Mouse (Mus musculus) CH12.LX (cell line): Measurements from ENCODE around the gene Rbfox1. TPM values are rescaled to one million over a fixed set of nuclear protein-coding genes. Genes with fewer than 3 reads are reported as not detected.

Experiments
- DNase-seq: peaks from one replicate; pipeline ENCODE4 v3.0.0-alpha.2; 2013; ENCODE audit errors: extremely low read depth
- H3K27ac ChIP-seq: 2 replicates; pipeline ENCODE4 v1.5.1; 2012; ENCODE audit warnings: low read depth, mild to moderate bottlenecking, control low read depth, moderate library complexity; ENCODE audit not compliant: insufficient read depth
- H3K27me3 ChIP-seq: replicated peaks from 2 replicates; pipeline ENCODE3; 2012; ENCODE audit warnings: inconsistent platforms
- H3K36me3 ChIP-seq, 2 experiments: replicated peaks in 1 of 2; 2 replicates each; pipeline versions ENCODE3 to v1.6.1; 2012; ENCODE audit warnings: inconsistent platforms in 1 of 2, low read length in 1 of 2, mild to moderate bottlenecking in 1 of 2, mixed read lengths in 1 of 2, moderate library complexity in 1 of 2; ENCODE audit not compliant: control insufficient read depth in 1 of 2, insufficient read depth in 1 of 2
- H3K4me1 ChIP-seq, 2 experiments: 2 replicates each; pipeline ENCODE4 v1.6.1; 2012; ENCODE audit warnings: inconsistent platforms in 1 of 2, moderate library complexity in 1 of 2; ENCODE audit not compliant: insufficient read depth in 2 of 2, control insufficient read depth in 1 of 2
- H3K4me2 ChIP-seq: 2 replicates; pipeline ENCODE4 v1.6.1; 2012; ENCODE audit warnings: low read depth, mild to moderate bottlenecking, control low read depth; ENCODE audit not compliant: poor library complexity, insufficient read depth, severe bottlenecking
- H3K4me3 ChIP-seq, 3 experiments: fragments of 150-350 bp in 1 of 3; sonication (generic) in 1 of 3; replicated peaks in 1 of 3; 2 replicates each; pipeline versions ENCODE3 to v1.5.1; 2011 to 2012; ENCODE audit warnings: low read depth in 2 of 3, low read length in 2 of 3, mild to moderate bottlenecking in 2 of 3, moderate library complexity in 2 of 3, control low read depth in 1 of 3, improper control_type of control experiment in 1 of 3, inconsistent platforms in 1 of 3, mixed read lengths in 1 of 3; ENCODE audit not compliant: poor library complexity in 1 of 3
- H3K79me2 ChIP-seq: replicated peaks from 2 replicates; pipeline ENCODE4 v1.6.1; 2012; ENCODE audit warnings: mild to moderate bottlenecking, moderate library complexity; ENCODE audit not compliant: control insufficient read depth, poor library complexity, insufficient read depth, severe bottlenecking; ENCODE audit errors: extremely low read depth
- H3K9ac ChIP-seq: 2 replicates; pipeline ENCODE4 v1.6.1; 2012; ENCODE audit warnings: low read depth, mild to moderate bottlenecking, control low read depth, moderate library complexity; ENCODE audit not compliant: insufficient read depth
- H3K9me3 ChIP-seq: replicated peaks from 2 replicates; pipeline ENCODE3; 2012; ENCODE audit warnings: low read length, inconsistent platforms, mixed read lengths
- BHLHE40 ChIP-seq: IDR thresholded peaks from 2 replicates; pipeline ENCODE4 v1.6.1; 2011; ENCODE audit warnings: mild to moderate bottlenecking, low read depth, low read length, improper control_type of control experiment
- CHD2 ChIP-seq: IDR thresholded peaks from 2 replicates; pipeline ENCODE4 v1.6.1; 2011; ENCODE audit warnings: low read length, improper control_type of control experiment
- E2F4 ChIP-seq: IDR thresholded peaks from 2 replicates; pipeline ENCODE4 v1.6.1; 2011; ENCODE audit warnings: low read depth, low read length, improper control_type of control experiment; ENCODE audit not compliant: insufficient replicate concordance
- GABPA ChIP-seq: IDR thresholded peaks from 2 replicates; pipeline ENCODE4 v1.6.1; 2012; ENCODE audit warnings: low read depth, low read length, improper control_type of control experiment, inconsistent platforms; ENCODE audit not compliant: insufficient replicate concordance
- HCFC1 ChIP-seq: IDR thresholded peaks from 2 replicates; pipeline ENCODE4 v1.6.1; 2012; ENCODE audit warnings: low read depth, mild to moderate bottlenecking, inconsistent platforms, low read length, improper control_type of control experiment
- IRF4 ChIP-seq: IDR thresholded peaks from 2 replicates; pipeline ENCODE4 v1.6.1; 2014; ENCODE audit warnings: low read depth, mild to moderate bottlenecking, inconsistent platforms, low read length, improper control_type of control experiment
- KAT2A ChIP-seq: IDR thresholded peaks from 2 replicates; pipeline ENCODE4 v1.6.1; 2012; ENCODE audit warnings: low read length, improper control_type of control experiment, inconsistent platforms; ENCODE audit not compliant: insufficient replicate concordance
- MAFK ChIP-seq: IDR thresholded peaks from 2 replicates; pipeline ENCODE4 v1.6.1; 2011; ENCODE audit warnings: low read length, improper control_type of control experiment; ENCODE audit not compliant: insufficient replicate concordance
- MAX ChIP-seq: IDR thresholded peaks from 2 replicates; pipeline ENCODE4 v1.6.1; 2011; ENCODE audit warnings: low read length, improper control_type of control experiment
- MAZ ChIP-seq: IDR thresholded peaks from 2 replicates; pipeline ENCODE4 v1.6.1; 2012; ENCODE audit warnings: low read depth, mild to moderate bottlenecking, inconsistent platforms, low read length, improper control_type of control experiment, moderate library complexity
- MXI1 ChIP-seq: IDR thresholded peaks from 2 replicates; pipeline ENCODE4 v1.6.1; 2011; ENCODE audit warnings: mild to moderate bottlenecking, low read depth, low read length, improper control_type of control experiment
- MYC ChIP-seq: IDR thresholded peaks from 2 replicates; pipeline ENCODE4 v1.6.1; 2011; ENCODE audit warnings: low read depth, mild to moderate bottlenecking, improper control_type of control experiment, low read length
- NELFE ChIP-seq: IDR thresholded peaks from 2 replicates; pipeline ENCODE4 v1.6.1; 2011; ENCODE audit warnings: low read depth, low read length, improper control_type of control experiment
- NRF1 ChIP-seq: IDR thresholded peaks from 2 replicates; pipeline ENCODE4 v1.6.1; 2014; ENCODE audit warnings: low read depth, mild to moderate bottlenecking, inconsistent platforms, low read length, improper control_type of control experiment, moderate library complexity
- POLR2A ChIP-seq: IDR thresholded peaks from 2 replicates; pipeline ENCODE4 v1.6.1; 2011; ENCODE audit warnings: low read depth, mild to moderate bottlenecking, improper control_type of control experiment, low read length
- RAD21 ChIP-seq: IDR thresholded peaks from 2 replicates; pipeline ENCODE4 v1.6.1; 2011; ENCODE audit warnings: low read depth, mild to moderate bottlenecking, low read length, improper control_type of control experiment, moderate library complexity
- RCOR1 ChIP-seq: conservative IDR thresholded peaks from 2 replicates; pipeline ENCODE4 v1.6.1; 2012; ENCODE audit warnings: low read depth, mild to moderate bottlenecking, inconsistent platforms, low read length, improper control_type of control experiment
- TBP ChIP-seq: conservative IDR thresholded peaks from 2 replicates; pipeline ENCODE4 v1.6.1; 2011; ENCODE audit warnings: low read depth, low read length, improper control_type of control experiment
- TCF12 ChIP-seq: IDR thresholded peaks from 2 replicates; pipeline ENCODE4 v1.6.1; 2014; ENCODE audit warnings: low read depth, mild to moderate bottlenecking, inconsistent platforms, low read length, improper control_type of control experiment
- USF1 ChIP-seq: IDR thresholded peaks from 2 replicates; pipeline ENCODE4 v1.6.1; 2014; ENCODE audit warnings: low read depth, mild to moderate bottlenecking, inconsistent platforms, low read length, improper control_type of control experiment
- ZC3H11A ChIP-seq: IDR thresholded peaks from 2 replicates; pipeline ENCODE4 v1.6.1; 2012; ENCODE audit warnings: low read depth, mild to moderate bottlenecking, inconsistent platforms, low read length, improper control_type of control experiment
- ZKSCAN1 ChIP-seq: IDR thresholded peaks from 2 replicates; pipeline ENCODE4 v1.6.1; 2012; ENCODE audit warnings: low read depth, inconsistent platforms, low read length, improper control_type of control experiment, borderline replicate concordance
- ZMIZ1 ChIP-seq: IDR thresholded peaks from 2 replicates; pipeline ENCODE4 v1.6.1; 2012; ENCODE audit warnings: low read depth, mild to moderate bottlenecking, inconsistent platforms, low read length, improper control_type of control experiment
- ZNF384 ChIP-seq: IDR thresholded peaks from 2 replicates; pipeline ENCODE4 v1.6.1; 2012; ENCODE audit warnings: low read depth, low read length, improper control_type of control experiment, inconsistent platforms
- dilution Hi-C: fragments of 300-500 bp; cut with MboI; formaldehyde crosslinking; loops from 2 replicates; pipeline ENCODE4 v1.14.3; 2020; ENCODE audit warnings: low sequenced_read_pairs; ENCODE audit not compliant: extremely low pct_unique_long_range_greater_than_20kb, extremely low pct_ligation_motif_present
- in situ Hi-C: fragments of 300-500 bp; cut with MboI; formaldehyde crosslinking; loops from 3 replicates; pipeline ENCODE4 v1.14.3; 2019; ENCODE audit warnings: low sequenced_read_pairs, low pct_ligation_motif_present, low pct_unique_long_range_greater_than_20kb, mixed read lengths
- polyA plus RNA-seq: library from polyadenylated mRNA; unstranded; fragments of >175 nt; gene quantifications from 2 replicates; pipeline ENCODE4 v1.2.1, GENCODE M21; 2012; ENCODE audit warnings: low read depth; ENCODE audit not compliant: insufficient read length
- total RNA-seq, 2 experiments: library from RNA; depleted of rRNA; stranded (reverse); fragments of 300-350 nt in 1 of 2; fragments of >200 nt in 1 of 2; gene quantifications; 2 replicates each; pipeline ENCODE4 v1.2.3; 2012 to 2014

Rbfox1 gene
- total and polyA plus RNA-seq, 3 experiments, result not detected

GRCm38 (mm10) chr16:6421623-6422145 is 536.5 kb downstream of the Rbfox1 start:
- Histone ChIP-seq H3K9ac (no peak overlapping the region), H3K27ac (no peak overlapping the region), H3K9me3 (peaks cover 77% of the 10 kb centered on the region), H3K4me2 (no peak overlapping the region), H3K4me1 (no peaks in the 10 kb centered on the region), H3K27me3 (no peaks in the 10 kb centered on the region), H3K79me2 (no peaks in the 10 kb centered on the region), H3K4me3 (no peak overlapping the region), H3K36me3 (no peaks in the 10 kb centered on the region)
- in situ Hi-C loops, result no loop called here
- DNase-seq, result no peak
- dilution Hi-C loops, result no loop called here
- TF ChIP-seq CHD2, result no peak
- TF ChIP-seq MAX, result no peak
- no peak for TF ChIP-seq RAD21
- no peak for TF ChIP-seq KAT2A
- no peak for TF ChIP-seq HCFC1
- TF ChIP-seq BHLHE40, result no peak
- no peak for TF ChIP-seq TBP
- TF ChIP-seq NELFE, result no peak
- no peak for TF ChIP-seq ZC3H11A

- dilution Hi-C loops (no loop called here), in situ Hi-C loops (no loop called here)
- no peak for TF ChIP-seq TCF12
- TF ChIP-seq TBP, result no peak
- TF ChIP-seq HCFC1, result no peak
- no peak for TF ChIP-seq POLR2A
- TF ChIP-seq RAD21, result no peak
- Histone ChIP-seq H3K27me3 (no peaks in the 10 kb centered on the region), H3K4me1 (no peaks in the 10 kb centered on the region), H3K4me3 (no peak overlapping the region), H3K36me3 (no peaks in the 10 kb centered on the region), H3K27ac (no peak overlapping the region), H3K9me3 (peaks cover 75% of the 10 kb centered on the region), H3K79me2 (no peaks in the 10 kb centered on the region), H3K9ac (no peak overlapping the region), H3K4me2 (no peak overlapping the region)
- no peak for DNase-seq
Observed at GRCm38 (mm10) chr16:6423878-6424409, 538.8 kb downstream of the Rbfox1 start.

GRCm38 (mm10) chr16:6424738-6425137 is 539.6 kb downstream of the Rbfox1 start:
- in situ Hi-C loops, result no loop called here
- DNase-seq, result no peak
- TF ChIP-seq IRF4, result no peak
- no peak for TF ChIP-seq MYC
- TF ChIP-seq MAZ, result no peak
- no peak for TF ChIP-seq NRF1
- no peak for TF ChIP-seq MXI1
- no peak for TF ChIP-seq E2F4
- TF ChIP-seq ZKSCAN1, result no peak
- TF ChIP-seq ZMIZ1, result no peak
- TF ChIP-seq RCOR1, result no peak
- no peak for TF ChIP-seq MAFK
- TF ChIP-seq MAX, result no peak
- TF ChIP-seq GABPA, result no peak
- TF ChIP-seq HCFC1, result no peak
- TF ChIP-seq ZNF384, result no peak
- no peak for TF ChIP-seq BHLHE40
- no peak for TF ChIP-seq NELFE
- no peak for TF ChIP-seq USF1
- TF ChIP-seq, all 38 proteins: peak for 0
- dilution Hi-C loops, result no loop called here
- Histone ChIP-seq H3K36me3 (no peaks in the 10 kb centered on the region), H3K27me3 (no peaks in the 10 kb centered on the region), H3K4me3 (no peak overlapping the region), H3K9ac (no peak overlapping the region), H3K27ac (no peak overlapping the region), H3K4me2 (no peak overlapping the region), H3K79me2 (no peaks in the 10 kb centered on the region), H3K9me3 (peaks cover 75% of the 10 kb centered on the region), H3K4me1 (no peaks in the 10 kb centered on the region)
